Mouse (Mus musculus): ENCODE data around the gene Gramd1a.

- no peak for TF ChIP-seq CTCF (IDR thresholded peaks at IDR 0.05; ENCODE audit: borderline replicate concordance, insufficient read depth, low read length)
- peak; percentile 58; the same call in 1 of the 2 replicates for TF ChIP-seq POLR2A (IDR thresholded peaks at IDR 0.05; ENCODE audit: low read depth, low read length)
Measured at GRCm38 (mm10) chr7:31148756-31149155, 6.9 kb downstream of the Gramd1a start.

Measured in embryonic fibroblast, embryonic 13.5 days (primary cell).